Mouse (Mus musculus): ENCODE data around the gene Slc9a2. TPM values are rescaled to one million over a fixed set of nuclear protein-coding genes. Genes with fewer than 3 reads are reported as not detected.
"Not testable (repeated sequence)": the region's sequence is repeated elsewhere in the genome, so short reads cannot be mapped to it uniquely, and the experiment has no call there.

Gene Slc9a2
- polyA plus RNA-seq, 1 experiment: 2.3 TPM

- TF ChIP-seq CTCF (IDR thresholded peaks at IDR 0.05; ENCODE audit: insufficient read depth, low read length) (no peak), POLR2A (IDR thresholded peaks at IDR 0.05; ENCODE audit: borderline replicate concordance, extremely low read depth, low read depth, low read length) (no peak)
- 74% methylated on average over 3 of the region's 3 CpGs for WGBS
- H3K4me1 ChIP-seq (ENCODE audit: control insufficient read depth, insufficient read depth, low read length): no peaks in the 10 kb centered on the region
- DNase-seq: no peak
- no peak overlapping the region for H3K4me3 ChIP-seq (replicated peaks; ENCODE audit: extremely low read depth, low read depth, low read length)
Observed at GRCm38 (mm10) chr1:40696436-40696835, 16.1 kb downstream of the Slc9a2 start.

- Histone ChIP-seq H3K4me3 (replicated peaks; ENCODE audit: extremely low read depth, low read depth, low read length) (no peak overlapping the region), H3K4me1 (ENCODE audit: control insufficient read depth, insufficient read depth, low read length) (no peaks in the 10 kb centered on the region)
- no peak for TF ChIP-seq POLR2A (IDR thresholded peaks at IDR 0.05; ENCODE audit: borderline replicate concordance, extremely low read depth, low read depth, low read length)
- no peak for DNase-seq
- 65% methylated on average over 4 of the region's 4 CpGs for WGBS
Observed at GRCm38 (mm10) chr1:40705099-40705498, 24.7 kb downstream of the Slc9a2 start.

- H3K4me3 ChIP-seq (replicated peaks; ENCODE audit: extremely low read depth, low read depth, low read length): no peak overlapping the region
- no peaks in the 10 kb centered on the region for H3K4me1 ChIP-seq (ENCODE audit: control insufficient read depth, insufficient read depth, low read length)
- TF ChIP-seq POLR2A (IDR thresholded peaks at IDR 0.05; ENCODE audit: borderline replicate concordance, extremely low read depth, low read depth, low read length) (no peak), CTCF (IDR thresholded peaks at IDR 0.05; ENCODE audit: insufficient read depth, low read length) (no peak)
- DNase-seq: no peak
- WGBS: 51% methylated on average over 9 of the region's 9 CpGs
Observed at GRCm38 (mm10) chr1:40714950-40715349, 34.6 kb downstream of the Slc9a2 start.

- 84% methylated on average over 10 of the region's 10 CpGs for WGBS
- no peaks in the 10 kb centered on the region for H3K4me1 ChIP-seq (ENCODE audit: control insufficient read depth, insufficient read depth, low read length)
- TF ChIP-seq POLR2A (IDR thresholded peaks at IDR 0.05; ENCODE audit: borderline replicate concordance, extremely low read depth, low read depth, low read length) (no peak), CTCF (IDR thresholded peaks at IDR 0.05; ENCODE audit: insufficient read depth, low read length) (no peak)
Observed at GRCm38 (mm10) chr1:40726051-40726450, 45.7 kb downstream of the Slc9a2 start.

GRCm38 (mm10) chr1:40727404-40727803, 47.0 kb downstream of the Slc9a2 start:
- TF ChIP-seq POLR2A (IDR thresholded peaks at IDR 0.05; ENCODE audit: borderline replicate concordance, extremely low read depth, low read depth, low read length) (no peak), CTCF (IDR thresholded peaks at IDR 0.05; ENCODE audit: insufficient read depth, low read length) (no peak)
- H3K4me3 ChIP-seq (replicated peaks; ENCODE audit: extremely low read depth, low read depth, low read length): no peak overlapping the region
- 84% methylated on average over 7 of the region's 7 CpGs for WGBS
- DNase-seq: no peak
- H3K4me1 ChIP-seq (ENCODE audit: control insufficient read depth, insufficient read depth, low read length): no peaks in the 10 kb centered on the region

More at GRCm38 (mm10) chr1:40726051-40726450, 45.7 kb downstream of the Slc9a2 start:
- no peak for DNase-seq
- no peak overlapping the region for H3K4me3 ChIP-seq (replicated peaks; ENCODE audit: extremely low read depth, low read depth, low read length)

- WGBS: 94% methylated on average over 1 of the region's 1 CpGs
- no peaks in the 10 kb centered on the region for H3K4me1 ChIP-seq (ENCODE audit: control insufficient read depth, insufficient read depth, low read length)
- TF ChIP-seq POLR2A (IDR thresholded peaks at IDR 0.05; ENCODE audit: borderline replicate concordance, extremely low read depth, low read depth, low read length): no peak
- TF ChIP-seq CTCF (IDR thresholded peaks at IDR 0.05; ENCODE audit: insufficient read depth, low read length): no peak
- DNase-seq: no peak
- no peak overlapping the region for H3K4me3 ChIP-seq (replicated peaks; ENCODE audit: extremely low read depth, low read depth, low read length)
Observed at GRCm38 (mm10) chr1:40728636-40729035, 48.3 kb downstream of the Slc9a2 start.

GRCm38 (mm10) chr1:40737671-40738070, 57.3 kb downstream of the Slc9a2 start:
- no peak for DNase-seq
- H3K4me1 ChIP-seq (ENCODE audit: control insufficient read depth, insufficient read depth, low read length): no peaks in the 10 kb centered on the region
- H3K4me3 ChIP-seq (replicated peaks; ENCODE audit: extremely low read depth, low read depth, low read length): no peak overlapping the region
- TF ChIP-seq CTCF (IDR thresholded peaks at IDR 0.05; ENCODE audit: insufficient read depth, low read length) (no peak), POLR2A (IDR thresholded peaks at IDR 0.05; ENCODE audit: borderline replicate concordance, extremely low read depth, low read depth, low read length) (no peak)
- WGBS: 65% methylated on average over 8 of the region's 8 CpGs

- 95% methylated on average over 9 of the region's 9 CpGs for WGBS
- not testable (repeated sequence) for H3K4me1 ChIP-seq (ENCODE audit: control insufficient read depth, insufficient read depth, low read length); DNase-seq; H3K4me3 ChIP-seq (replicated peaks; ENCODE audit: extremely low read depth, low read depth, low read length)
Observed at GRCm38 (mm10) chr1:40738246-40738645, 57.9 kb downstream of the Slc9a2 start.

GRCm38 (mm10) chr1:40740739-40741138, 60.4 kb downstream of the Slc9a2 start:
- Histone ChIP-seq H3K4me1 (ENCODE audit: control insufficient read depth, insufficient read depth, low read length) (no peaks in the 10 kb centered on the region), H3K4me3 (replicated peaks; ENCODE audit: extremely low read depth, low read depth, low read length) (no peak overlapping the region)
- TF ChIP-seq CTCF (IDR thresholded peaks at IDR 0.05; ENCODE audit: insufficient read depth, low read length): no peak
- no peak for TF ChIP-seq POLR2A (IDR thresholded peaks at IDR 0.05; ENCODE audit: borderline replicate concordance, extremely low read depth, low read depth, low read length)
- 42% methylated on average over 2 of the region's 2 CpGs for WGBS
- DNase-seq: no peak

GRCm38 (mm10) chr1:40746089-40746488, 65.7 kb downstream of the Slc9a2 start:
- Histone ChIP-seq H3K4me3 (replicated peaks; ENCODE audit: extremely low read depth, low read depth, low read length) (no peak overlapping the region), H3K4me1 (ENCODE audit: control insufficient read depth, insufficient read depth, low read length) (no peaks in the 10 kb centered on the region)
- WGBS: 61% methylated on average over 5 of the region's 5 CpGs
- no peak for TF ChIP-seq CTCF (IDR thresholded peaks at IDR 0.05; ENCODE audit: insufficient read depth, low read length)
- TF ChIP-seq POLR2A (IDR thresholded peaks at IDR 0.05; ENCODE audit: borderline replicate concordance, extremely low read depth, low read depth, low read length): no peak
- no peak for DNase-seq

All from lung, adult 2 months (tissue).